Mouse (Mus musculus): Measurements from ENCODE around the gene Atad5. TPM values are rescaled to one million over a fixed set of nuclear protein-coding genes. Genes with fewer than 3 reads are reported as not detected.

Gene Atad5
- 16.2 and 16.3 TPM in 2 replicates for polyA plus RNA-seq (2014; fragmentation: Nextera tagmentation; extraction: Ambion mirVana)

- H3K36me3 ChIP-seq (ENCODE audit: insufficient read depth), result 0 out of 2 replicates have a peak, but pooled peaks cover 2% of the 10 kb centered on the region
- no peaks in the 10 kb centered on the region for H3K9me3 ChIP-seq (ENCODE audit: low read depth, low read length)
- no peaks in the 10 kb centered on the region; the same call in 1 of the 2 replicates for H3K4me1 ChIP-seq (ENCODE audit: insufficient read depth)
- no peak for TF ChIP-seq CTCF (IDR thresholded peaks at IDR 0.05; ENCODE audit: low read depth)
- 4% methylated on average over 57 of the region's 57 CpGs for WGBS
- H3K27ac ChIP-seq (ENCODE audit: low read depth), result peak within 1 kb of the TSS; percentile 80
- H3K4me3 ChIP-seq (ENCODE audit: low read depth, low read length), result peak within 1 kb of the TSS; percentile 100
- H3K4me2 ChIP-seq, result peak within 1 kb of the TSS; percentile 84
- no peaks in the 10 kb centered on the region for H3K27me3 ChIP-seq (ENCODE audit: insufficient read depth, low read length)
- ATAC-seq (ENCODE audit: insufficient read depth) (peak; percentile 87), DNase-seq (peak; percentile 97)
- H3K9ac ChIP-seq, result peak within 1 kb of the TSS; percentile 98
Measured at GRCm38 (mm10) chr11:80088917-80089816, at the start of gene Atad5. TSS of gene Atad5 (plus strand) at chr11:80089400.

GRCm38 (mm10) chr11:80042615-80043418, 46.4 kb upstream of the Atad5 start:
- Histone ChIP-seq H3K36me3 (ENCODE audit: insufficient read depth) (peaks cover 9% of the 10 kb centered on the region; the same call in 1 of the 2 replicates), H3K27me3 (ENCODE audit: insufficient read depth, low read length) (no peaks in the 10 kb centered on the region), H3K9ac (no peak overlapping the region), H3K4me2 (no peak overlapping the region), H3K4me3 (ENCODE audit: low read depth, low read length) (no peak overlapping the region), H3K27ac (ENCODE audit: low read depth) (no peak overlapping the region), H3K9me3 (ENCODE audit: low read depth, low read length) (no peaks in the 10 kb centered on the region), H3K4me1 (ENCODE audit: insufficient read depth) (no peaks in the 10 kb centered on the region)
- DNase-seq, result peak; percentile 76
- WGBS, result 52% methylated on average over 10 of the region's 10 CpGs
- peak; percentile 71 for TF ChIP-seq CTCF (IDR thresholded peaks at IDR 0.05; ENCODE audit: low read depth)
- no peak for ATAC-seq (ENCODE audit: insufficient read depth)

- no peak for TF ChIP-seq CTCF (IDR thresholded peaks at IDR 0.05; ENCODE audit: low read depth)
- 86% methylated on average over 8 of the region's 8 CpGs for WGBS
- H3K27ac ChIP-seq (ENCODE audit: low read depth), result no peak overlapping the region
- H3K4me2 ChIP-seq, result no peak overlapping the region
- H3K9ac ChIP-seq, result no peak overlapping the region
- H3K9me3 ChIP-seq (ENCODE audit: low read depth, low read length), result no peaks in the 10 kb centered on the region
- no peaks in the 10 kb centered on the region for H3K4me1 ChIP-seq (ENCODE audit: insufficient read depth)
- ATAC-seq (ENCODE audit: insufficient read depth), result no peak
- H3K36me3 ChIP-seq (ENCODE audit: insufficient read depth), result peaks cover 14% of the 10 kb centered on the region; the same call in 1 of the 2 replicates
- no peak overlapping the region for H3K4me3 ChIP-seq (ENCODE audit: low read depth, low read length)
- no peak for DNase-seq
- H3K27me3 ChIP-seq (ENCODE audit: insufficient read depth, low read length), result no peaks in the 10 kb centered on the region
Measured at GRCm38 (mm10) chr11:80043419-80043817, 45.8 kb upstream of the Atad5 start.

- H3K4me1 ChIP-seq (ENCODE audit: insufficient read depth), result no peaks in the 10 kb centered on the region
- no peak for ATAC-seq (ENCODE audit: insufficient read depth)
- no peak overlapping the region for H3K9ac ChIP-seq
- no peaks in the 10 kb centered on the region for H3K27me3 ChIP-seq (ENCODE audit: insufficient read depth, low read length)
- no peak for DNase-seq
- WGBS, result 50% methylated on average over 7 of the region's 7 CpGs
- H3K9me3 ChIP-seq (ENCODE audit: low read depth, low read length), result no peaks in the 10 kb centered on the region
- peaks cover 23% of the 10 kb centered on the region; the same call in 1 of the 2 replicates for H3K36me3 ChIP-seq (ENCODE audit: insufficient read depth)
- H3K4me3 ChIP-seq (ENCODE audit: low read depth, low read length), result no peak overlapping the region
- no peak overlapping the region for H3K4me2 ChIP-seq
- no peak for TF ChIP-seq CTCF (IDR thresholded peaks at IDR 0.05; ENCODE audit: low read depth)
- H3K27ac ChIP-seq (ENCODE audit: low read depth), result no peak overlapping the region
Measured at GRCm38 (mm10) chr11:80046856-80047255, 42.3 kb upstream of the Atad5 start.

- 32% methylated on average over 2 of the region's 2 CpGs for WGBS
- Histone ChIP-seq H3K36me3 (ENCODE audit: insufficient read depth) (peaks cover 43% of the 10 kb centered on the region), H3K4me1 (ENCODE audit: insufficient read depth) (no peaks in the 10 kb centered on the region), H3K9me3 (ENCODE audit: low read depth, low read length) (no peaks in the 10 kb centered on the region), H3K4me3 (ENCODE audit: low read depth, low read length) (no peak overlapping the region), H3K9ac (no peak overlapping the region), H3K27ac (ENCODE audit: low read depth) (no peak overlapping the region), H3K4me2 (no peak overlapping the region), H3K27me3 (ENCODE audit: insufficient read depth, low read length) (no peaks in the 10 kb centered on the region)
- TF ChIP-seq CTCF (IDR thresholded peaks at IDR 0.05; ENCODE audit: low read depth), result no peak
- no peak for ATAC-seq (ENCODE audit: insufficient read depth)
- no peak for DNase-seq
Measured at GRCm38 (mm10) chr11:80050088-80050487, 39.1 kb upstream of the Atad5 start.

GRCm38 (mm10) chr11:80052456-80052855, 36.7 kb upstream of the Atad5 start:
- H3K27ac ChIP-seq (ENCODE audit: low read depth), result no peak overlapping the region
- H3K9ac ChIP-seq, result no peak overlapping the region
- peaks cover 57% of the 10 kb centered on the region for H3K36me3 ChIP-seq (ENCODE audit: insufficient read depth)
- no peak overlapping the region for H3K4me2 ChIP-seq
- H3K4me3 ChIP-seq (ENCODE audit: low read depth, low read length), result no peak overlapping the region
- 72% methylated on average over 7 of the region's 7 CpGs for WGBS
- DNase-seq (no peak), ATAC-seq (ENCODE audit: insufficient read depth) (no peak)
- H3K27me3 ChIP-seq (ENCODE audit: insufficient read depth, low read length), result no peaks in the 10 kb centered on the region
- no peaks in the 10 kb centered on the region for H3K4me1 ChIP-seq (ENCODE audit: insufficient read depth)
- H3K9me3 ChIP-seq (ENCODE audit: low read depth, low read length), result no peaks in the 10 kb centered on the region
- TF ChIP-seq CTCF (IDR thresholded peaks at IDR 0.05; ENCODE audit: low read depth), result no peak

GRCm38 (mm10) chr11:80053171-80053570, 36.0 kb upstream of the Atad5 start:
- DNase-seq, result no peak
- Histone ChIP-seq H3K27me3 (ENCODE audit: insufficient read depth, low read length) (no peaks in the 10 kb centered on the region), H3K27ac (ENCODE audit: low read depth) (no peak overlapping the region), H3K36me3 (ENCODE audit: insufficient read depth) (peaks cover 61% of the 10 kb centered on the region), H3K4me3 (ENCODE audit: low read depth, low read length) (no peak overlapping the region), H3K4me2 (no peak overlapping the region), H3K9ac (no peak overlapping the region), H3K4me1 (ENCODE audit: insufficient read depth) (no peaks in the 10 kb centered on the region), H3K9me3 (ENCODE audit: low read depth, low read length) (no peaks in the 10 kb centered on the region)
- WGBS, result 78% methylated on average over 5 of the region's 5 CpGs
- ATAC-seq (ENCODE audit: insufficient read depth), result no peak
- TF ChIP-seq CTCF (IDR thresholded peaks at IDR 0.05; ENCODE audit: low read depth), result no peak

Data from lung, embryonic 14.5 days (tissue).